Mouse (Mus musculus) adrenal gland, adult 2 months (tissue): ENCODE results near the gene Syn2. TPM values are rescaled to one million over a fixed set of nuclear protein-coding genes. Genes with fewer than 3 reads are reported as not detected.
"Not testable (repeated sequence)": the region's sequence is repeated elsewhere in the genome, so short reads cannot be mapped to it uniquely, and the experiment has no call there.

Source experiments
- DNase-seq: peaks from one replicate; pipeline ENCODE4 v3.0.0; 2021
- polyA plus RNA-seq: library from polyadenylated mRNA; depleted of rRNA; stranded (reverse); fragments of >200 nt; gene quantifications from 2 replicates; pipeline ENCODE4 v1.2.3, GENCODE M21; 2012
- total RNA-seq, 2 experiments: library from RNA; stranded (reverse); gene quantifications; 2 replicates each; pipeline ENCODE4 v1.2.3; 2021

Syn2 gene
- total and polyA plus RNA-seq, 3 experiments: 14.0 to 26.4 (median 17.9) TPM

GRCm38 (mm10) chr6:115174845-115175244 is 40.1 kb downstream of the Syn2 start:
- DNase-seq: no peak

GRCm38 (mm10) chr6:115178826-115179225 is 44.1 kb downstream of the Syn2 start:
- DNase-seq: peak; percentile 55

- no peak for DNase-seq
These were observed 46.4 kb downstream of the Syn2 start for GRCm38 (mm10) chr6:115181094-115181493.

GRCm38 (mm10) chr6:115191111-115191510 is 56.4 kb downstream of the Syn2 start:
- DNase-seq: no peak

- no peak for DNase-seq
These were observed 66.1 kb downstream of the Syn2 start for GRCm38 (mm10) chr6:115200753-115201152.

GRCm38 (mm10) chr6:115203029-115203428 is 68.3 kb downstream of the Syn2 start:
- DNase-seq: no peak

- no peak for DNase-seq
These were observed 75.5 kb downstream of the Syn2 start for GRCm38 (mm10) chr6:115210187-115210586.

GRCm38 (mm10) chr6:115210820-115211219 is 76.1 kb downstream of the Syn2 start:
- no peak for DNase-seq

GRCm38 (mm10) chr6:115212132-115212903 is 77.6 kb downstream of the Syn2 start:
- DNase-seq: no peak

GRCm38 (mm10) chr6:115213129-115213528 is 78.4 kb downstream of the Syn2 start:
- DNase-seq: no peak

- no peak for DNase-seq
These were observed 86.5 kb downstream of the Syn2 start for GRCm38 (mm10) chr6:115221215-115221641.

GRCm38 (mm10) chr6:115225519-115225918 is 90.8 kb downstream of the Syn2 start:
- peak; percentile 63 for DNase-seq

- no peak for DNase-seq
These were observed 92.3 kb downstream of the Syn2 start, which contains the start of gene Gm17482 for GRCm38 (mm10) chr6:115227043-115227442. Gene Gm17482 (plus strand): TSS chr6:115227343.

- peak; percentile 72 for DNase-seq
These were observed 92.8 kb downstream of the Syn2 start for GRCm38 (mm10) chr6:115227529-115227928.

- no peak for DNase-seq
These were observed 95.9 kb downstream of the Syn2 start for GRCm38 (mm10) chr6:115230557-115230956.

GRCm38 (mm10) chr6:115231836-115232235 is 97.1 kb downstream of the Syn2 start:
- DNase-seq: no peak

GRCm38 (mm10) chr6:115232562-115232961 is 97.9 kb downstream of the Syn2 start:
- DNase-seq: no peak

- DNase-seq: peak; percentile 36
These were observed 103.6 kb downstream of the Syn2 start for GRCm38 (mm10) chr6:115238031-115239027.

GRCm38 (mm10) chr6:115239335-115239734 is 104.6 kb downstream of the Syn2 start:
- no peak for DNase-seq

GRCm38 (mm10) chr6:115240431-115240830 is 105.7 kb downstream of the Syn2 start:
- DNase-seq: not testable (repeated sequence)

GRCm38 (mm10) chr6:115241131-115241699 is 106.5 kb downstream of the Syn2 start:
- DNase-seq: no peak

GRCm38 (mm10) chr6:115241939-115242338 is 107.2 kb downstream of the Syn2 start:
- DNase-seq: no peak
